Mouse (Mus musculus): ENCODE results near the gene Pip4k2b.

DNA sequence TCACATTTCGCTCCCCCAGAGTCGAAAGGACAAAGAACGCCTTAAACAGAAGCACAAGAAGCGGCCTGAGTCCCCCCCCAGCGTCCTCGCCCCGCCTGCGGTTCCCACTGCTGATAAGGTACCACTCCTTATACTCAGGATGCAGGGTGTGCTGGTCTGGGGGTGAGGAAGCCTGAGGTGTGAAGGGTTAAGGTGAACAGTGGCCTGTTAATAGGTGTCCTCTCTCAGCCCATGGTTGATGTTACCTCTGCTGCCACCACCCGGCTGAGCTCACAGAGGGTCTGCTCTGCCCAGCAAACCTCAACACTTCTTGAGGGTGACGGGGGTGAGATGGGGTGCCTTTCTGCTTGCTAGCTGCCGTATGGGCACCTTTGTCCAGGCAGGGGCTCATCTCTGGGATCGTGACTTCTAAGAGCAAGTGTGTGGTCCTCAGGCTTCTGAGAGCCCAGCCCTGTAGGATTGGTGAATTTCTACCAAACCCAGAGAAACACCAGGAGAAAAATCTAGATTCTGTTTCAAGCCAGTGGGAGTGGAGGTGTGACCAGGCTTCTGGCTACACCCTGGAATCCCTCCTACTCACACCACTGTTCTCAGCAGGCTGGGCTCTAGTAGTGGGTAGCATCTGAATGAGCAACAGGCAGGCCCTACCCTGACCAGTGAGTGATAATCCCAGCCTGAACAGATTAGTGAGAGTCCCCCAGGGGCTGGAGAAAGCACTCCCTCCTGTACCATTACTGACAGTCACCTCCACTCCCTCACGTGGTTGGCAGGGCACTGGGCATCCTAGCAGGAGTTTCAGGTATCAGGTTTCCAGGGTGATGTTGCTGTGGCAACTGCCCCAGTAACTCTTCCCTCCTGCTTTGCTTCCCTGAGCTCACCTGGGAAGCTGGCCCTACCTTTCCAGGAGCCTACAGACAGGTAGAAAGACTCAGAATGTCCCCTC is 74.0 kb downstream of the Pip4k2b start:
- TF ChIP-seq CTCF (IDR thresholded peaks at IDR 0.05; ENCODE audit: extremely low read depth, insufficient read depth, insufficient read length, insufficient replicate concordance) (no peak), POLR2A (IDR thresholded peaks at IDR 0.05; ENCODE audit: low read depth, low read length) (no peak)
